Mouse (Mus musculus) lung, embryonic 14.5 days (tissue): Measurements from ENCODE around the gene 1700019D03Rik. TPM values are rescaled to one million over a fixed set of nuclear protein-coding genes. Genes with fewer than 3 reads are reported as not detected.

Experiments used
- ATAC-seq: fragments of 200-750 bp; cut with Nextera tagmentation; 2 replicates; pipeline ENCODE4 v1.8.0; 2017; ENCODE audit warnings: mild to moderate bottlenecking, moderate TSS enrichment, moderate library complexity; ENCODE audit not compliant: insufficient read depth
- DNase-seq: peaks from one replicate; pipeline ENCODE4 v3.0.0-alpha.2; 2015
- H3K27ac ChIP-seq: fragments of 300-500 bp; sonication (generic); 2 replicates; pipeline ENCODE4 v1.5.1; 2014; ENCODE audit warnings: low read depth, mild to moderate bottlenecking, moderate library complexity
- H3K27me3 ChIP-seq: fragments of 300-500 bp; sonication (generic); 2 replicates; pipeline ENCODE4 v1.6.1; 2014; ENCODE audit warnings: low read length, control low read depth; ENCODE audit not compliant: insufficient read depth
- H3K36me3 ChIP-seq: fragments of 300-500 bp; sonication (generic); 2 replicates; pipeline ENCODE4 v1.6.1; 2014; ENCODE audit warnings: control low read depth; ENCODE audit not compliant: insufficient read depth
- H3K4me1 ChIP-seq: fragments of 300-500 bp; sonication (generic); 2 replicates; pipeline ENCODE4 v1.6.1; 2014; ENCODE audit warnings: antibody characterized with exemption, control low read depth; ENCODE audit not compliant: insufficient read depth
- H3K4me2 ChIP-seq: fragments of 300-500 bp; sonication (generic); 2 replicates; pipeline ENCODE4 v1.6.1; 2014; ENCODE audit warnings: mild to moderate bottlenecking
- H3K4me3 ChIP-seq: fragments of 300-500 bp; sonication (generic); 2 replicates; pipeline ENCODE4 v1.5.1; 2014; ENCODE audit warnings: low read depth, low read length
- H3K9ac ChIP-seq: fragments of 300-500 bp; sonication (generic); 2 replicates; pipeline ENCODE4 v1.6.1; 2014
- H3K9me3 ChIP-seq: fragments of 300-500 bp; sonication (generic); 2 replicates; pipeline ENCODE4 v1.6.1; 2016; ENCODE audit warnings: low read depth, low read length, control low read depth
- CTCF ChIP-seq: IDR thresholded peaks from 2 replicates; pipeline ENCODE4 v1.5.1; 2016; ENCODE audit warnings: antibody characterized with exemption, low read depth
- WGBS: fragments of 180-500 bp; shearing (Covaris S2); extraction: QIAGEN DNeasy Blood & Tissue Kit; methylation state at CpG from one replicate; pipeline ENCODE4 v1.1.7; 2014; 5-methylcytosine and 5-hydroxymethylcytosine counted together
- polyA plus RNA-seq: library from polyadenylated mRNA; unstranded; fragments of >200 nt; fragmentation: Nextera tagmentation; extraction: Ambion mirVana; gene quantifications from 2 replicates; pipeline ENCODE4 v1.2.1, GENCODE M21; 2014

Gene 1700019D03Rik
- polyA plus RNA-seq, 1 experiment from 2014 or later: 3.5 TPM

DNA sequence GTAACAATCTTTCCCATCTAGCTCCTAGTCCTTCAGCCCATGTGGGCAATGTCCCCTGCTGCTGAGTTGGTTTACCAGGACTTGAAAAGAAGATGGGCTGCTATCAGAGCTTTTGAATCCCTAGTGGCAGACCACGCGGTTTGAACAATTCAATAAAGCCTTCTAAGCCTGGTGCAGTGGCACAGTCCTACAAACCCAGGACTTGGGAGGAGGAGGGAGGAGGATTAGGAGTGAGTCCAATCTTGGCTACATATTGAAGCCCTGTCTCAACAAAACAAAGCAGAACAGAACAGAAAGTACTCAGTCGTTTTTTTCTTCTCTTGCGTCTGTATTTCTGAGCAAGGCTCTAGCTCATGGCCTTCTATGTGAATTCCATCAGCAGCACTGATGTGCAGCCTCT is 63.2 kb downstream of the 1700019D03Rik start:
- H3K9ac ChIP-seq: no peak overlapping the region
- H3K36me3 ChIP-seq: no peaks in the 10 kb centered on the region
- DNase-seq (no peak), ATAC-seq (no peak)
- no peak overlapping the region for H3K27ac ChIP-seq
- 65% methylated on average over 4 of the region's 4 CpGs for WGBS
- no peak overlapping the region for H3K4me2 ChIP-seq
- H3K4me3 ChIP-seq: no peak overlapping the region
- no peak for TF ChIP-seq CTCF
- H3K4me1 ChIP-seq: peaks cover 9% of the 10 kb centered on the region; the same call in 1 of the 2 replicates
- H3K27me3 ChIP-seq: peaks cover 6% of the 10 kb centered on the region; the same call in 1 of the 2 replicates
- no peaks in the 10 kb centered on the region for H3K9me3 ChIP-seq

DNA sequence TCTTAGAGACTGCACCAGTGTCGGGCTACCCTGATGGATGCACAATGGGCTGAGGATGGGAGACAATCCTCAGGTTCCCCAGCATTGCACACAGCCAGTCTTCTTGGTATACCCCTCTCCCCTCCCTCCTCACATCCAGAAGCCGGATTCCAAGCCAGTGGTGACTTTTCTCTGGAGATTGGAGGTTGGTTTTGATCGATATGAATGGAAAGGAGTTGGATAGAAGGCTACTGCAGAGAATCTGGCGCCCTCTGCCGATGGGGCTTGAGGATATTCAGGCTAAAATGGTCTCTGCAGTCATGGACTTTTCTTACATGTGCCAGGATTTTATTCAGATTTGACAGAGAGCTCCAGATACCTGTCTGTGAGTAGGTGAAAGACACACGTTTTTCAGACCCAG is 64.9 kb downstream of the 1700019D03Rik start:
- Histone ChIP-seq H3K36me3 (no peaks in the 10 kb centered on the region), H3K27me3 (peaks cover 6% of the 10 kb centered on the region; the same call in 1 of the 2 replicates), H3K4me3 (no peak overlapping the region), H3K27ac (no peak overlapping the region), H3K9me3 (no peaks in the 10 kb centered on the region), H3K9ac (no peak overlapping the region), H3K4me1 (peaks cover 9% of the 10 kb centered on the region; the same call in 1 of the 2 replicates), H3K4me2 (no peak overlapping the region)
- ATAC-seq (no peak), DNase-seq (peak; percentile 73)
- peak; percentile 64 for TF ChIP-seq CTCF
- WGBS: 28% methylated on average over 6 of the region's 6 CpGs

DNA sequence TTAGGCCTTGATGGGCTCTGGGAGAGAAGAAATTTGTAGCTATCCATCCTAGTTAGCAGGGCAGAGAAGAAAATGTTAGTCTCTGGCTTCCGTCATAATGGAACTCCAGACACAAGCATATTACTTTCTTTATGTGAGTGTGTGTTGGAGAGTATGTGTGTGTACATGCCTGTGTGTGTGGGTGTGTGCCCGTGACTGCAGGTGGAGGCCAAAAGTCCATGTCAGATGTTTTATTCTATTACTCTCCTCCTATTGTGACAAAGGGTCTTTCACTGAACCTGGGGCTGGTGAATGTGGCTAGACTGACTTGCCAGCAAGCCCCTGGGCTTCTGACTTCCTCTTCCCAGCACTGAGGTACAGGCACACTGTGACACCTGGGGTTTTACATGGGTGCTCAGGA is 65.5 kb downstream of the 1700019D03Rik start:
- no peaks in the 10 kb centered on the region for H3K36me3 ChIP-seq
- WGBS: 71% methylated on average over 2 of the region's 2 CpGs
- H3K9me3 ChIP-seq: no peaks in the 10 kb centered on the region
- no peak for ATAC-seq
- H3K27me3 ChIP-seq: peaks cover 6% of the 10 kb centered on the region; the same call in 1 of the 2 replicates
- peaks cover 9% of the 10 kb centered on the region; the same call in 1 of the 2 replicates for H3K4me1 ChIP-seq
- H3K27ac ChIP-seq: no peak overlapping the region
- no peak overlapping the region for H3K4me2 ChIP-seq
- TF ChIP-seq CTCF: no peak
- no peak overlapping the region for H3K4me3 ChIP-seq
- H3K9ac ChIP-seq: no peak overlapping the region
- no peak for DNase-seq

DNA sequence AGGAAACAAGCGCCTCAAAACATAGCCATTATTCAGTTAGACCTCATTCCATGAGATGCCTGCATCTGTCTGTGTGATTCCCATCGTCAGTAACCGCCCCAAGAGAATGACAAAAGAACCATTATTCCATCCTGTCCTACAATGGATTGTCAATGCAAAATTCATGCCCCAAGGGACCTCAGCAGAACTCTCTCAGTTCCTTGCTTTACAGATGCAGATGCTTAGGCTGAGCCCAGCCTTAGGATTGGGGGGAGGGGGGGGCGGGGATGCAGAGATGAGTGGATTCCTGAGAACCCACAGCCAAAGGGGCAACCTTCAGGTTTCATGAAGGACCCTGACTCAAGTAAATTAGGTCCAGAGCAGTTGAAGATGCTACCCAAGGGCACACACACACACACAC is 66.4 kb downstream of the 1700019D03Rik start:
- Histone ChIP-seq H3K4me3 (no peak overlapping the region), H3K27ac (no peak overlapping the region), H3K27me3 (peaks cover 6% of the 10 kb centered on the region; the same call in 1 of the 2 replicates), H3K36me3 (no peaks in the 10 kb centered on the region), H3K9me3 (no peaks in the 10 kb centered on the region), H3K9ac (no peak overlapping the region), H3K4me2 (peak overlapping the region; percentile 98), H3K4me1 (peaks cover 9% of the 10 kb centered on the region; the same call in 1 of the 2 replicates)
- 26% methylated on average over 4 of the region's 4 CpGs for WGBS
- DNase-seq (no peak), ATAC-seq (no peak)
- no peak for TF ChIP-seq CTCF

- Histone ChIP-seq H3K4me2 (peak overlapping the region; percentile 98), H3K4me1 (peaks cover 9% of the 10 kb centered on the region; the same call in 1 of the 2 replicates), H3K36me3 (no peaks in the 10 kb centered on the region), H3K9me3 (no peaks in the 10 kb centered on the region), H3K27me3 (peaks cover 6% of the 10 kb centered on the region; the same call in 1 of the 2 replicates), H3K27ac (no peak overlapping the region), H3K9ac (peak overlapping the region; percentile 65), H3K4me3 (peak overlapping the region; percentile 57)
- DNase-seq (peak; percentile 52), ATAC-seq (peak; percentile 76)
- WGBS: 1% methylated on average over 44 of the region's 47 CpGs
- TF ChIP-seq CTCF: no peak
These were observed 67.2 kb downstream of the 1700019D03Rik start for GRCm38 (mm10) chr1:52952551-52953397.

DNA sequence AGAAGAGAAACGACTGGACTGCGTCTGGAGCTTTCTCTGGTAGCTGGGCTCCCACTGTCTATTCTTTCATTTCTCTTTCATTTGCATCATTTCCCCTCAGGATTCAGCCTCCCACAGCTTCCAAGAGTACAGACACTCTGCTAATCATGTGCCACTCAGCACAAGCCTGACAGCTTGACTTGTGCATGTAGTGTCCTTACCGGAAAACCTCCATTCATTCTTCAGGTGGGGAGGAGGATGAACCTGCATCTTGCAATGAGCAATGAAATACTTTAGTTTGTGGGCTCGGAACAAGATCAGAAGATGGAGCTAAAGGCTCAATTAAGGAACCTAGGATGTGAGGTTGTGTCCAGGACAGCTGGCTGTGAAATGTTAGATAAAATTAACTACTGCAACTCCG is 67.8 kb downstream of the 1700019D03Rik start:
- Histone ChIP-seq H3K4me3 (peak overlapping the region; percentile 57), H3K36me3 (no peaks in the 10 kb centered on the region), H3K4me1 (peaks cover 9% of the 10 kb centered on the region; the same call in 1 of the 2 replicates), H3K9ac (peak overlapping the region; percentile 65), H3K4me2 (peak overlapping the region; percentile 98), H3K27ac (no peak overlapping the region), H3K27me3 (peaks cover 6% of the 10 kb centered on the region; the same call in 1 of the 2 replicates), H3K9me3 (no peaks in the 10 kb centered on the region)
- TF ChIP-seq CTCF: no peak
- ATAC-seq: peak; percentile 3; the same call in 1 of the 2 replicates
- WGBS: 3% methylated on average over 5 of the region's 5 CpGs
- peak; percentile 24 for DNase-seq

- DNase-seq (peak; percentile 55), ATAC-seq (peak; percentile 50; the same call in 1 of the 2 replicates)
- no peaks in the 10 kb centered on the region for H3K36me3 ChIP-seq
- H3K9ac ChIP-seq: no peak overlapping the region
- no peak overlapping the region for H3K27ac ChIP-seq
- H3K4me2 ChIP-seq: peak overlapping the region; percentile 98; the same call in 1 of the 2 replicates
- no peak for TF ChIP-seq CTCF
- H3K27me3 ChIP-seq: peaks cover 6% of the 10 kb centered on the region; the same call in 1 of the 2 replicates
- WGBS: 30% methylated on average over 5 of the region's 5 CpGs
- peaks cover 9% of the 10 kb centered on the region; the same call in 1 of the 2 replicates for H3K4me1 ChIP-seq
- H3K4me3 ChIP-seq: no peak overlapping the region
- no peaks in the 10 kb centered on the region for H3K9me3 ChIP-seq
These were observed 68.7 kb downstream of the 1700019D03Rik start for GRCm38 (mm10) chr1:52951146-52951868.
